Mouse (Mus musculus) gonadal fat pad, adult 2 months (tissue): ENCODE measurements around the gene Slc35d2. TPM values are rescaled to one million over a fixed set of nuclear protein-coding genes. Genes with fewer than 3 reads are reported as not detected.

Experiments used
- DNase-seq: peaks from one replicate; pipeline ENCODE4 v3.0.0-alpha.2; 2012; ENCODE audit warnings: low read depth
- polyA plus RNA-seq: library from polyadenylated mRNA; depleted of rRNA; stranded (reverse); fragments of >200 nt; gene quantifications from 2 replicates; pipeline ENCODE4 v1.2.3, GENCODE M21; 2012

Gene Slc35d2
- polyA plus RNA-seq, 1 experiment = 5.2 TPM

DNA sequence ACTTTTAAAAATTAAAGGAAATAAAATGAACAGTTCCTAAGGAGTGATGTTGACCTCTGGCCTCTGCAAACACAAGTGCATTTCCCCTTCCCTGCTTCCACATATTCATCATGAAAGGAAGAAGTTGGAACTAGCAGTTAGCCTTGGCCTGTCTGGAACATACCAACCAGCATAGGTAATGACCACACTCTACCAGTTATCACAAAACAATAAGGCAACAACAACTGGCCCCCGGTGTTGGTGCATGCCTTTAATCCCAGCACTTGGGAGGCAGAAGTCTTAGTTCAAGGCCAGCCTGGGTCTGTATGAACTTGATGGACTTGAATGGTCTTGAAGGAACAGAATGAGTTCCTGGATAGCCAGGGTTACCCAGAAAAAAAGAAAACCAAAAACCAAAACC, 18.7 kb downstream of the Slc35d2 start:
- no peak for DNase-seq

DNA sequence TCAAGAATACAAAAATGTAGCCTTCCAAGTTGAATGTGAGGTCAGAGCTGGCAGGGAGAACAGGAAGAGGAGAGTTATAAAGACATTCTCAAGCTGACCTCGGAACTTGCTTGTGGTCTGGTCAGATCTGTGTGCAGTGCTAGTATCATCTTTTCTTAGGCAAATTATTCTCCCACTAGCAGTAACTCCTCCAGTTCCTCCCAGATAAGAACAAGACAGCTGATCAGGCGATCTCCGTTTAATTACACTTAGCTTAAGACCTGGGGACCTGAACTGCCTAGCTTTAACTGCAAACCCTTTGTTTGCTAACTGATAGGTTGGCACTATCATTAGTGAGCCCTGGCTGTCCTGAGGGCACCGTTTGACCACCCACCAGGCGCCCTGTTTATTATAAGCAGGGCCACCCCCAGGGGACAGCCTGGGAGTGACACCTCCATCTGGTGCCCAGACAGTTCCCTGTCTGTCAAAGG, 20.8 kb downstream of the Slc35d2 start:
- DNase-seq = no peak

DNA sequence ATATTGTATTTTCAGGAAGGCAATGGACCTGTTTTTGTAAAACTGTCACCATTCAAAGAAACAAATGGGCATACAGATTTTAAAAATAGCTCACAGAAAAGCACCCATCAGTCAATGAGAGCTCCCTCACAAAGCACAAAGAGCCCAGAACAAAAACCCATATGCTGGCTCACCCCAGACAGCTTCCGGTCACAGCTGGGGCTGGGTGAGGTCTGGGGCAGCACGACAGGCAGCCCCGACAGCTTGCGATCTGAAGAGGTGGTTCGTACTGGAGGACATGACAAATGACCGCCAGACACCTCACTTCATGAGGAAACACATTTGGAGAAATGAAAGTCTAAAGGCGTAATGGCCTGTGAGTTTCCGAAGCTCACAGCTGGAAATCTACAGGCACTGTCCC, 21.6 kb downstream of the Slc35d2 start:
- no peak for DNase-seq

DNA sequence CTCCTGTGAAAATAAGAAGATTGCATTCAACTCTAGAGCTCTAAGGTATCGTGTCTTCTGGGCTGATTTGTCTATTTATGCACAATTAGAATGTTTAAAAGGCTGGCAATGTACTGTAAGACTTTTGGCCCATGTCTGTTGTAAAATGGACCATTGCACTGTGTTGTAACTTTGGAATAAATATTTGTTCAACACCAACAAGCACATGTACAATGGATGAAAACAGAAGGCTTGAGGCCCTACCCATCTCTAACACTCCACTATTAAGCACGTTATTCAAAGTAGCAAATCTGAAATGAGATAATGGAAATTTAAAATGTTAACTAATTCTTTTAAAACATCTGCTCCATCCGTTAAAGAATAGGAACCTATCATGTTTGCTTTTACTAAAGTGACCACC, 22.1 kb downstream of the Slc35d2 start:
- no peak for DNase-seq

DNA sequence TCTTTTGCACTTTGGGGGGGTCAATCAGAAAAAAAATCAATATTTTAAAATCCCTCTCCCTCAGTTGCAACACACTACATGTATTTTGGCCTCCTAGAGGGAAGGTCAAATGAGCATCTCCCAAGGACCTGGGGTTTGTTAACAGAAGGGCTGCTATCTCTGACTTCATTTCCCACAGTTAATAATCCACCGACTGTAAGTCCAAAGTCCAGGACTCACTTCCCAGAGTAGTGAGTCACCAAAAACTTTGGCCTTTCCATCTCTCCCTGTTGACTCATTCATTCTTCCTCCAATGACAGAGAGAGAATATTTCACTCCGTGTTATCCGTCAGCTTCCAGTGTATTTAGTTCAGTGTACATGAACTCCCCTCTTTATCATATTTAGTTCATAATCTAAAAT, 23.5 kb downstream of the Slc35d2 start:
- DNase-seq = no peak

DNA sequence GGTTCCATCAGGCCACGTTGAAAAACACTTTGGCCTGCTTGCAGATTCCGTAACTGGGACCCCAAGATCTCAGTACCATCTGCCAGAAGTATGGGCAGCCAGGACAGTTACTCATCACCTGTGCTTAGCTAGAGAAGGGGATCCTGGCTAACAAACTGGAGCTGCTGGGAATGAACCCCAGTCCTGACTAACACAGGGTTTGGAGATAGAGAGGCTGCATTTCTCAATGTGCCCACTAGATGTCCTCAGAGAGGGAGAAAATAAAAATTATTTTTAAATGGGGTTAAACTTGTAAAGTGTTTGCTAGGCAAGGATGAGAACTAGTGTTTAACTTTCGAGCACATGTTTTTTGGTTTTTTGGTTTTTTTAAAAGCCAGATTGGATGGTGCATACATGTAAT, 29.0 kb downstream of the Slc35d2 start:
- DNase-seq = no peak

DNA sequence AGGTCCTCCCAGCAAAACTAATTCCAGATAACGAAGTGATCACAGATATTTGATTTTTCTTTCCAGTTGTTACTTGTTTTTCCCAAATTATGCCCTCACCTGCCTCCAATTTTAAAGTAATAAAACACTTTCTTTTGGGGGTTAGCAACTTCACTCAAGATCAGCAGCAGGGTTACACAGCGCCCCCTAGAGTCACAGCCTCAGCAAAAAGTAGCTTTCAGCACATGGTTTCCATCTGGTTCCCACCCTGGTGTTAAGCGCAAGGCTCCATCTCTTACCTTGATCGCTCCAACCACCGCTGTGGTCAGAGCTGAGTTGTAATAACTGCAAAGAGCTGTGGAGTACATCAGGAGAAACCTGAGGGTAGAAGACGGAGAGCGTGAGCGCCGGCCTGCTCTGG, 30.2 kb downstream of the Slc35d2 start:
- DNase-seq = no peak

DNA sequence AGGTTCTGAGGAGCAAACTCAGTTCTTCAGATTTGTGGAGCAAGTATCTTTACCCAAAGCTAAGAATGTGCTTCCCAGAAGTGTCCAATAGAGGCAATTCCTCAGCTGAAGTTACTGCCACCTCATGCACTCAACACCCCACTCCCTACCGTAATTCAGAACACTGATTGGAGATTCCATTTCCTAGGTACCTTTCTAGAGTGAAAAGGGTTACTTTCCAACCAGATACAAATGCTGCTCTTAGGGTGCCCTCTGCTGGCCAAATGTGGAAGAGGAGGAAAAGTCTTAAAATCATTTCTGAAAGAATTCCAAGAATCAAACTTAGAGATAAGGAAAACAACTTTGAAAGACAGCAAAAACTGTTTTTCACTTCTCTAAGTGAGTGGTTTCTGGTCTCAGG, 35.8 kb downstream of the Slc35d2 start:
- DNase-seq = no peak

DNA sequence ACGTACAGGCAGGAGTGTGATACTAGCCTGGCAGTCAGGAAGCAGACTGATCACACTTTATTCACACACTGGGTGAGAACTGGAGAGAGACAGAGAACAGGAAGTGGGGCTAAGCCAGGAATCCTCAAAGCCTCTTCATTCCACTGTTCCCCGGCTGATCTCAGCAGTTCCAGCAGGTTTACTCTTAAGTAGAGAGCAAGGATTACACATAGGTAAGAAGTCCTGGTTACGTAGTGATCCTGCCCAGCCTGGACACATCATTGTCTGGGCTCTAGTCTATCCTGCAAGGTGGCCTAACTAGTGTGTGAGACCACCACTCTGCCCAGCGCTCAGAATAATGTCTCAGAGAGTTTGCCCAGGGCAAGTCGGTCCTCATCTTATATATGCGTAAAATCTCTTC, 36.4 kb downstream of the Slc35d2 start:
- DNase-seq = no peak

DNA sequence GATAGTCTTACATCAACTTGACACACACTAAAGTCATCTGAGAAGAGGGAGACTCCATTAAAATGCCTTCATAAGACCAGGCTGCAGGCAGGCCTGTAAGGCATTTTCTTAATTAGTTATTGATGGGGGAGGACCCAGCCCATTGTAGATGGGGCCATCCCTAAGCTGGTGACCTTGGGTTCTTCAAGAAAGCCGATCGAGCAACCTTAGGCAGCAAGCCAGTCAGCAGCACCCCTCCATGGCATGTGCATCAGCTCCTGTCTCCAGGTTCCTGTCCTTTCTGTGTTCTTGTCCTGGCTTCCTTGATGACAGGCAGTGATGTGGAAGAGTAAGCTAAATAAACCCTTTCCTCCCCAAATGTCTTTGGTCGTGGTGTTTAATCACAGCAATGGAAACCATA, 37.0 kb downstream of the Slc35d2 start:
- no peak for DNase-seq

DNA sequence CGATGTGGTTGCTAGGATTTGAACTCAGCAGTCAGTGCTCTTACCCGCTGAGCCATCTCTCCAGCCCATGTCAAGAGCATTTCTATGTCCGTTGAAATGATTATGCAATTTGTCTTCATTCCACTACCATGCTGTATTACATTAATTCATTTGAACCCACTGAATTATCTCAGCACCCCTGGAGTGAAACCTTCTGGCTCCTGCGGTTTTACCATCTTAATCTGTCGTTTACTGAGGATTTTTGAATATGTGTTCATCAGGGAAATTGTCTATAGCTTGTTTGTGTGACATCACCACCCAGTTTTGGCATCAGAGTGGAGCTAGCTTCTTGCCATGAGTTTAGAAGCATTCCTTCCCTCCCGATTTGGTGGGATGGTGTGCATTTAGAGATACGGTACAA, 38.2 kb downstream of the Slc35d2 start:
- no peak for DNase-seq

DNA sequence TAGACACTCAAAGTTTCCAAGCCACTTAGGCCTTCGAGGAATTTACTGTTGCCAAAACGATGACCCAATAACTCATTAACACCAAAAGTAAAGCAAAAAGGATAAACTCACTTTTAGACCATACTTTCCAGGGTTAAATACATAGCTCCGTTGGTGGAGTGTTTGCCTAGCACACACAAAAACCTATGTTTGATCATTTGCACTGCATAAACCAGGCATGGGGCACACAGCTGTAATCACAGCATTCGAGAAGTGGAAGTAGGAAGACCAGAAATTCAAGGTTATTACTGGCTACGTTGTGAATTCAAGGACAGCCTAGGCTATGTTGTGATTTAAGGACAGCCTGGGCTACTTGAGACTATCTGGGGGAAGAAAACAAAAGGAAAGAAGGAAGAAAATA, 38.9 kb downstream of the Slc35d2 start:
- DNase-seq = no peak

DNA sequence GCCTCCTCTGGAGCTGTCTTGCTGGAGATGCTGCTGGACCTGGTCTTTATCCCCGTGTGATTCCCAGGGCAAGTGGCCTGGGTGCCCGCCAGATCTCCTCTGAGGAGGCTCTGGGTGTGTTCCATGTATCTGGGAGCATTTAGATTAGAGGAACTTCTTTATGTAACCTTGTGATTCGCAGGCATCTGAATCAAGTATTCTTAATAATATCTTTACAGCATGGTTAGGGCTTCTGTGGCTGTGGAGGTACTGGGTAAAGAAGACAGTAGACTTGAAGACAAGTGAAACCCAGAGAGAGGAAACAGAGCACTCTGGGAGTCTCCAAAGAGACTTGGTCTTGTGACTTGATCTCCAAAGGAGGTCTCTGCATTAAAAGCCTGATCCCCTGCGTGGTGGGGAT, 40.0 kb downstream of the Slc35d2 start, which contains the start of gene Hsd17b3:
Gene Hsd17b3, minus strand, starts transcription at position 101 of the 400 bp plus-strand sequence.
- no peak for DNase-seq

DNA sequence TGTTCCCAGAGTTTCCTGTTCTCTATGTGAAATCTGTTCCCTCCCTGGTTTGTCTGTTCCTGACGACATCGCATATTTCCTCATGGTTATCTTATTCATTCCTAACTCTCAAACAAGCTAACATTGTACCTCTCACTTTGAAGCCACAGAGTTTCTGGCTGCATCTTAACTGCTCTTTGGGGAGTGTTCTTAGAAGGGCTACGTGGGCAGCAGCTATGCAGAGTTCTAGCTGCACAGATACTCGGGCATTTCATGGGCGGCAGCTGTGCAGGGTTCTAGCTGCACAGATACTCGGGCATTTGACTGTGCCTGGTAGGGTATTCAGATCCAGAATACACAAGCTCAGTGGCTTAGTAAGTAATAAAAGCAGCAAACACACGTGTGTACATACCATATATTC, 41.1 kb downstream of the Slc35d2 start:
- no peak for DNase-seq

DNA sequence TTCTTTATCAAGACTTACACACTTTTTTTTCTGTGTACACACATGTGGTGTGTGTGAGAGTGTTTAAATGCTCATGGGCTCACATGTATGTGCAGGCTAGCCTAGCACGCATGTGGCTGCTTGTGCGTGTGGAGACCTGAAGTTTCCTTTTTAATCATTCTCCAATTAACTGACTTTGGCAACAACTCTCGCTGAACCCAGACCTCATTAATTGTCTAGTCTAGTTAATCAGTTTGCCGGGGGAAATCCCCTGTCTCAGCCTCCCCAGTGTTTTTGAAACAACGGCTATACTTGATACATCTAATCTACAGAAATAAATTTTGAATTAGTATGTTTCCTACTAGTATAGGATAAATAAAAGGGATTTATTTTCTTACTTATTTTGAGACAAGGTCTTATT, 43.1 kb downstream of the Slc35d2 start:
- no peak for DNase-seq

DNA sequence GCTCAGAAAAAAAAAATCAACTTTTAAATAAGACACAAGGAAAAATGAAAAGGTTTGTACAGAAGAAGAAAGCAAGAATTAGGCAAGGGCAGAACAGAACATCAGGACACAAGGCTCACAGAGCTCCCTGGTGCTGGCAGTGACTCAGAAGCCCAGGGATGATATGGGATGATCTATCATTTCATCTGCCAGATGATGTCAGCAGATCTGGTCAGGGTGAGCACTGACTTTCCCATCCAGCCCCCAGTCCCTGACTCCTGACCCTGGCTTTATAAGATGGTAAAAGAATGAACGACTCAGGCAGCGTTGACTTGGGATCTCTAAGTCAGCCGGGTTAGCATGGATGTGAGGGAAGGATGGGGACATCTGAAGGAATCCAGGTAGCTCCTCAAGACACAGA, 45.8 kb downstream of the Slc35d2 start:
- no peak for DNase-seq

DNA sequence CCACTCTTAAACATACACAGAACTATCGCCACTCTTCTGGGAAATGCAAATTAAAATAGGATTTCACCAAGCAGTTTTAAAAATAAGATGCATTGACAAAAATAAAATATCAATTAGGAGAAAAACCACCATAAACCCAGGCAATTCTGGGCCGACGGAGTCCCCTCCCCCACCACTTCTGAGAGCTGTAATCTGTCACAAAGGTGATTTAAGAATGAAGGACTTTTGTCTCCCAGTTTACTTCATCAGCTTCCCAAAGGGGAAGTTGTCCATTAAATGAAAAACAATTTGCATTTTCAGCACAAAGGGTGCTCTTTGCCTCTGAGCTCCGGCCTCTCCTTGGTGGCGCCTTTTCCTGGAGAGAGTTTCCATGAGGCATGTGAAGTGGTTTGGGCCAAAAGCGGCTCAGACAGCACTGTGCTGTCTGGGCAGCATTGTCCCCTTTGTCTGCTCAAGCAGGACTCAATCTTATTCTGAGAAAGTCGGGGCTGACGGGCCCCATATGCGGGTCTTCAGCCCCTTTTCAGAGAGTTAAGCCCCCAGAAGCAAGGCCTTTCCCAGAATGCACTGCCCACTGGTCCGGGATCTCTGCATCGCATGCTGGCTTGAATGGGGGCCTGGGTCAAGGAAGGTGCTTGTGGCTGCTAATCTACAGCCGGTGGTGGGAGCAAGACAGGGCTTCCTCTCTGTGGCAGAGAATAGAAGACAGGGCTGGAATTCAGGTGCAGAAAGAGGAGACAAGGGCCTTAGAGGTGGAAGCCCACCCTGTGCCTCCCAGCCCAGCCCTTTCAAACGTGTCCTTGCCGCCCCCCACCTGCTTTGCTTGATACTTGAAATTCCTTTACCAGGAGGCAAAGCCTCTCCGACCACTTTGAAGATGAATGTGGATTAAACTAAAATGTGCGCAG, 47.9 kb downstream of the Slc35d2 start:
- DNase-seq = no peak

DNA sequence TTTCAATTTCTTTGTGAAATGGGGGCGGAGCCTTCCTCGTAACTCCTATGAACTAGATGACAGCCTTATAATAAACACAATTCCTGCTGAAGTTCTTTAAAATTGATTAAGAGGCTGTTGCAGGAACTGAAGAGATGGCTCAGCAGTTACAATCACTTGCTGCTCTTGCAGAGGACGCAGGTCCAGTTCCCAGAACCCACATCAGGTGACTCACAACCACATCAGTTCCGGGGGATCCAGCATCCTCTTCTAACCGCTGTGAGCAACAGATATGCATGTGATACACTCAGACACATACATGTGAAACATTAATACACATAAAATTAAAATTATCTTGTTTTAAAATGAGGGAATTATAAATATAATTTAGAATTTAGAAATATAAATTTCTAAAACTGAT, 51.6 kb downstream of the Slc35d2 start:
- DNase-seq = no peak

DNA sequence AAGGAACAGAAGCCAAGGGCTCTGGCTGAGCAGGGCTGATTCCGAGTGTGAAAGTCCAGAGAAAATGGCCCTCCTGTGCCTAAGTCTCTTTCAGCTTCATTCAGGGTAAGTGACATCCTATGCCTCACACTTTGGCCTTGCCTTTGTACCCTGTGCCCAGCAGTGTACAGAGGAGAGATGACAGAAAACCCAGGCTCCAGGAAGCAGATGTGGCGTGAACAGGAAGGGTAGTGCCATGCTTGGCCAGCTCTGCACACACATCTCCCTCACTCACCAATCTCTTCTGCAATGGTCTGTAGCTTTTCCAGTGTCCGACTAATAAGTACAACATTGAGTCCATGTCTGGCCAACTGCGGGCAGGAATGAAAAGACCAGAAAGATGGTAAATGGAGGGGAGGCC, 53.1 kb downstream of the Slc35d2 start:
- no peak for DNase-seq

DNA sequence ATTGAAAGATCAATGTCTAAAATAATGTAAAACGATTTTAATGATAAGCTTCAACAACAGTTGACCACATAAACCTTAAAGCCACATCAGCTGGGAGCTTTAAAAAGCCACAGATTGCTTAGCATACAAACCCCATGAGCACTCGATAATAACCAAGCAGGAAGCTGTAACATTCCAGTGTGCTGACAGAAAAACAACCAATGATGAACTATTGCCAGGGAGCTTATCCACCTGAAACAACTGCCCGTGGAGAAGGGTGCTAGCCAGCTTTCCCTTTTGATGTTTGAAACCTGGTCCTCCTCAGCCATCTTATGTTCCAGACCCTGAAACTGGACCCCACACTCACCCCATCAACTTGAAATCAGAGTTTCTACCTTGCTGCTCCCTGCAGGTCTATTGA, 62.5 kb downstream of the Slc35d2 start:
- DNase-seq = no peak

DNA sequence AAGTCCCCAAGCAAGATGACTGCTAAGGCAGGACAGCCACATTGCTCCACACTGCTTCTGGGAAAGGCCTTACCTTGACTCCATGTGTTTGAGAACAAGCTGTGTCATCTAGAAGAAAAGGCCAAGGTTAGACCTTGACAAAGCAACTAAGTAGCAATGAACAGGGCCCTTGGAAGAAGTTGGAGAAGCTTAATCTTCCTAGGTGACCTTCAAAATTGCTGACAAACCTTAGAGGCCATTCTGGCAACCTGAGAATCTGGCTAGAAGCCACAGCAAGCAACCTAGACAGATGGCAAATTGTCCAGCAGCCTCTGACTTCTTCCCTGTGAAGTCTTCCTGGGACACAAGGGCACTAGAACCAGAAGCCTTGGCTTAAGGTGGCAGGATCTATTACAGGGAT, 64.9 kb downstream of the Slc35d2 start:
- DNase-seq = no peak

DNA sequence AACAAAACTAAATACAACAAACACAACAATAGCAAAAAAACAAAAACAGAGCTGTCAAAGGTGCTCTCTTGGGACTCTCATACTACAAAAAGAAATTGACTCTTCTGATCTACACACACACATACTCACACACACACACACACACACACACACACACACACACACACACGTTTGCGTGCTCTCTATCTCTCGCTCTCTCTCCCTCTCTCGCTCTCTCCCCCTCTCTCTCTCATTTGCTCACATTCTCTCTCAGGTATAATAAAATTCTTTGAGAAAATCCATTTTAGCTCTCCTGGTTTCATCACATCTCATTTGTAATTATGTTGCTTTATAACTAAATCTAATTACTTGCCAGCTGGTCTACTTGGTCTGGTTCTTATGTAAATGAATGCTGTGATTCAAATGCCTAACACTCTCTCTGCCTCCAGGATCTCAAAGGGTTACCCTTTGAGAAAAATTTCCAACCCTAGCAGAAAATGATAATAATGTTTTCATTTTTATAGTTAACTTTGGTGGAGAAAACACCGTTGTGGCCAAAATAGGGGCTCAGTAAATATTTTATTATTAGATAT, 68.1 kb downstream of the Slc35d2 start:
- DNase-seq = no peak

DNA sequence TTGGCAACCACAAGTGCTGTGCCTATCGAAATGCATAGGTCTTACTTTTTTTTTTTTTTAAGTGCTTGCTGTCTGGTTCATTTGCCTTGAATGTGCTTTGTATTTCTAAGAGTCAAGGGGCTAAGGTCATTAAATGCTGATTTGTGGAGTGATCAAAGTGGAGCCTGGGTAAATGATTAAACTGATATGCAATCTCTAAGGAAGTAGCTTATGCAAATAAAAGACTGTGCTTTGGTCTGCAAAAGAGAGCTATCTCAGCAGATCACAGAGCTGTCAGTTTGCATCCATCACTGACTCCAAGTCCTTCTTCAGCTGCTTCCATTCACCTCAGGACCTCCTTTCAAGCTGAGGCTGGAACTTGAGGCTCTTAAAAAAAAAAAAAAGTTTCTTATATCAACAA, 75.2 kb downstream of the Slc35d2 start:
- DNase-seq = no peak
